Mouse (Mus musculus): Measurements from ENCODE around the gene Fzd2. TPM values are rescaled to one million over a fixed set of nuclear protein-coding genes. Genes with fewer than 3 reads are reported as not detected.
A peak's percentile ranks its signal among the peaks of the same experiment; 100 is the strongest.
"Not testable (repeated sequence)": the region's sequence is repeated elsewhere in the genome, so short reads cannot be mapped to it uniquely, and the experiment has no call there.

The Fzd2 gene
- polyA plus RNA-seq, 1 experiment = 1.1 TPM

DNA sequence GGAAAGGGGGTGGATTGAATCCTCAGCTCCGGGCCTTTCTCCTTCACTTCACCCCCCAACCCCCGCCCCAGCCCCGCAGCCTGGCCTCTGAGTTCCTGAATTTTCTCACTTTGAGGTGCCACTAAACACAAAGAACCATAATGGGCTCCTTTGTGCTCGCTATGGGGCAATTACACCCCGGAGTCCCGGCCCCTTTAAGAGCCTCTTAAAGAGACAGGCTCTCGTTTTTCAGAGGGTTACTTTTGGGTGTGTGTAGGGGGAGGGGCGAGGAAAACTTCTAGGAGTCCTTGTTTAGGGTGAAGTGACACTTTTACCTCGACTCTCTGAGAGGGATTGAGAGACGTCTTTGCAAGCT is 723 bp upstream of the Fzd2 start:
- peak overlapping the region; percentile 71; the same call in 1 of the 2 replicates for H3K4me3 ChIP-seq (ENCODE audit: control insufficient read depth, low read depth, low read length)
- peaks cover 5% of the 10 kb centered on the region; the same call in 1 of the 2 replicates for H3K27me3 ChIP-seq (ENCODE audit: control insufficient read depth, insufficient read depth, low read length)
- H3K4me1 ChIP-seq (ENCODE audit: control insufficient read depth, insufficient read depth, low read length) = peaks cover 27% of the 10 kb centered on the region
- no peak overlapping the region for H3K27ac ChIP-seq (ENCODE audit: control insufficient read depth, insufficient read depth, low read depth, low read length)
- no peak for TF ChIP-seq POLR2A (IDR thresholded peaks at IDR 0.05; ENCODE audit: control insufficient read depth, low read depth, low read length)
- no peak for TF ChIP-seq CTCF (IDR thresholded peaks at IDR 0.05; ENCODE audit: control insufficient read depth, insufficient read depth, insufficient replicate concordance, low read depth, low read length)
- H3K36me3 ChIP-seq (ENCODE audit: control insufficient read depth, insufficient read depth, low read length) = no peaks in the 10 kb centered on the region

DNA sequence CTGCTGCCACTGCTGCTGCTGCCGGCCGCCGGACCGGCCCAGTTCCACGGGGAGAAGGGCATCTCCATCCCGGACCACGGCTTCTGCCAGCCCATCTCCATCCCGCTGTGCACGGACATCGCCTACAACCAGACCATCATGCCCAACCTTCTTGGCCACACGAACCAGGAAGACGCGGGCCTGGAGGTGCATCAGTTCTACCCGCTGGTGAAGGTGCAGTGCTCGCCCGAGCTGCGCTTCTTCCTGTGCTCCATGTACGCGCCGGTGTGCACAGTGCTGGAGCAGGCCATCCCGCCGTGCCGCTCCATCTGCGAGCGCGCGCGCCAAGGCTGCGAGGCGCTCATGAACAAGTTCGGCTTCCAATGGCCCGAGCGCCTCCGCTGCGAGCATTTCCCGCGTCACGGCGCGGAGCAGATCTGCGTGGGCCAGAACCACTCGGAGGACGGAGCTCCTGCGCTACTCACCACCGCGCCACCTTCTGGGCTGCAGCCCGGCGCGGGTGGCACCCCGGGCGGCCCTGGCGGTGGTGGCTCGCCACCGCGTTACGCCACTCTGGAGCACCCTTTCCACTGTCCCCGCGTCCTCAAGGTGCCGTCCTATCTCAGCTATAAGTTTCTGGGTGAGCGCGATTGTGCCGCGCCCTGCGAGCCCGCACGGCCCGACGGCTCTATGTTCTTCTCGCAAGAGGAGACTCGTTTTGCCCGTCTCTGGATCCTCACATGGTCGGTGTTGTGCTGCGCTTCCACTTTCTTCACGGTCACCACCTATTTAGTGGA is 769 bp downstream of the Fzd2 start:
- H3K27me3 ChIP-seq (ENCODE audit: control insufficient read depth, insufficient read depth, low read length) = peaks cover 5% of the 10 kb centered on the region; the same call in 1 of the 2 replicates
- H3K27ac ChIP-seq (ENCODE audit: control insufficient read depth, insufficient read depth, low read depth, low read length) = no peak overlapping the region
- H3K4me1 ChIP-seq (ENCODE audit: control insufficient read depth, insufficient read depth, low read length) = peaks cover 25% of the 10 kb centered on the region
- no peaks in the 10 kb centered on the region for H3K36me3 ChIP-seq (ENCODE audit: control insufficient read depth, insufficient read depth, low read length)
- TF ChIP-seq CTCF (IDR thresholded peaks at IDR 0.05; ENCODE audit: control insufficient read depth, insufficient read depth, insufficient replicate concordance, low read depth, low read length) (no peak), POLR2A (IDR thresholded peaks at IDR 0.05; ENCODE audit: control insufficient read depth, low read depth, low read length) (no peak)
- peak overlapping the region; percentile 72 for H3K4me3 ChIP-seq (ENCODE audit: control insufficient read depth, low read depth, low read length)

DNA sequence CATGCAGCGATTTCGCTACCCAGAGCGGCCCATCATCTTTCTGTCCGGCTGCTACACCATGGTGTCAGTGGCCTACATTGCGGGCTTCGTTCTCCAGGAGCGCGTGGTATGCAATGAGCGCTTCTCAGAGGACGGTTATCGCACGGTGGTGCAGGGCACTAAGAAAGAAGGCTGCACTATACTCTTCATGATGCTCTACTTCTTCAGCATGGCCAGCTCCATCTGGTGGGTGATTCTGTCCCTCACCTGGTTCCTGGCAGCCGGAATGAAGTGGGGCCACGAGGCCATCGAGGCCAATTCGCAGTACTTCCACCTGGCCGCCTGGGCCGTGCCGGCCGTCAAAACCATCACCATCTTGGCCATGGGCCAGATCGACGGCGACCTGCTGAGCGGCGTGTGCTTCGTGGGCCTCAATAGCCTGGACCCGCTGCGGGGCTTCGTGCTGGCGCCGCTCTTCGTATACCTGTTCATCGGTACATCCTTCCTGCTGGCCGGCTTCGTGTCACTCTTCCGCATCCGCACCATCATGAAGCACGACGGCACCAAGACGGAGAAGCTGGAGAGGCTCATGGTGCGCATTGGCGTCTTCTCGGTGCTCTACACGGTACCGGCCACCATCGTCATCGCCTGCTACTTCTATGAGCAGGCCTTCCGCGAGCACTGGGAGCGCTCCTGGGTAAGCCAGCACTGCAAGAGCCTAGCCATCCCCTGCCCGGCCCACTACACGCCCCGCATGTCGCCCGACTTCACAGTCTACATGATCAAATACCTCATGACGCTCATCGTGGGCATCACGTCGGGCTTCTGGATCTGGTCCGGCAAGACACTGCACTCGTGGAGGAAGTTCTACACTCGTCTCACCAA is 1.6 kb downstream of the Fzd2 start:
- peaks cover 5% of the 10 kb centered on the region; the same call in 1 of the 2 replicates for H3K27me3 ChIP-seq (ENCODE audit: control insufficient read depth, insufficient read depth, low read length)
- H3K4me1 ChIP-seq (ENCODE audit: control insufficient read depth, insufficient read depth, low read length) = peaks cover 29% of the 10 kb centered on the region
- peak overlapping the region; percentile 72 for H3K4me3 ChIP-seq (ENCODE audit: control insufficient read depth, low read depth, low read length)
- H3K36me3 ChIP-seq (ENCODE audit: control insufficient read depth, insufficient read depth, low read length) = no peaks in the 10 kb centered on the region
- TF ChIP-seq CTCF (IDR thresholded peaks at IDR 0.05; ENCODE audit: control insufficient read depth, insufficient read depth, insufficient replicate concordance, low read depth, low read length) (no peak), POLR2A (IDR thresholded peaks at IDR 0.05; ENCODE audit: control insufficient read depth, low read depth, low read length) (no peak)
- H3K27ac ChIP-seq (ENCODE audit: control insufficient read depth, insufficient read depth, low read depth, low read length) = no peak overlapping the region

DNA sequence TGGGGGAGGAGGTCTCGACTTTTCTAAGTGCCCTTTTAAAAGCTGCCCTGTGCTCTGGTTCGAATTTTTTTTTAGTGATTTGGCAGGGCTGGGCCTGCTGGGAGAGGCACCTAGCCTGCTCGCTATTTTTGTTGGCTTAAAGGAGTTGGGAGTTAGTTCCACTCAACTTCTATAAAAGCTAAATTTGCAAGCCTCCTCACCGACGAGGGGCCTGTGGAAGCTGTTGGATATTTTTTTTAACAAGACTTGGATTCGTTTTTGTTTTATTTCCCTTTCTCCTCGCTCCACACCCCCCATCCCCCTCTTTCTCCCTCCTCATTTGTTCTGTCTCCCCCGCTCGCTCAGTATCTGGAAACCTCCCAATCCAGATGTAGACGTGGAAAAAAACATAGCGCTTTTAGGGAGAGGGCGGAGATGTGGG is 2.6 kb downstream of the Fzd2 start:
- no peak for TF ChIP-seq POLR2A (IDR thresholded peaks at IDR 0.05; ENCODE audit: control insufficient read depth, low read depth, low read length)
- TF ChIP-seq CTCF (IDR thresholded peaks at IDR 0.05; ENCODE audit: control insufficient read depth, insufficient read depth, insufficient replicate concordance, low read depth, low read length) = no peak
- Histone ChIP-seq H3K4me1 (ENCODE audit: control insufficient read depth, insufficient read depth, low read length) (peaks cover 38% of the 10 kb centered on the region), H3K4me3 (ENCODE audit: control insufficient read depth, low read depth, low read length) (no peak overlapping the region), H3K36me3 (ENCODE audit: control insufficient read depth, insufficient read depth, low read length) (no peaks in the 10 kb centered on the region), H3K27me3 (ENCODE audit: control insufficient read depth, insufficient read depth, low read length) (peaks cover 5% of the 10 kb centered on the region; the same call in 1 of the 2 replicates), H3K27ac (ENCODE audit: control insufficient read depth, insufficient read depth, low read depth, low read length) (no peak overlapping the region)

DNA sequence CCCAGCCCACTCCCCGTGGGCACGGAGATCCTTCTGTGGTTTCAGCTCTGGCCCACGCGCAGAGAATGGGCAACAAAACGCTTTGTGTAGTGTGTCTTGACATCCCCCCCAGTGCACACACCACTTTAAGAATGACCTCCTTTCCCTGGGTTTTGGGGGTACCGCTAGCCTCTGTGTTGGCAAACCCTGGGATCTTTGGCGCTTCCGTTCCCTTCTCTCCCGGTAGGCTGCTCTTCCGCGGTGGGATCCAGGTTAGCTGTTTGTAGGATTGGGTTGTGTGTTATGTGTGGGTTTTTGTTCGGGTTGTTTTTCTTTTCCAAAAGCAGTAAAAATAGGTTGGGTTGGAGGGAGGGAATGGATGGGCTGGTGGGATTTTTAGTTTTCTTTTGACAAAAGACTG is 3.0 kb downstream of the Fzd2 start:
- not testable (repeated sequence) for H3K36me3 ChIP-seq (ENCODE audit: control insufficient read depth, insufficient read depth, low read length); H3K27ac ChIP-seq (ENCODE audit: control insufficient read depth, insufficient read depth, low read depth, low read length); H3K27me3 ChIP-seq (ENCODE audit: control insufficient read depth, insufficient read depth, low read length)
- peak overlapping the region; percentile 20; the same call in 1 of the 2 replicates for H3K4me3 ChIP-seq (ENCODE audit: control insufficient read depth, low read depth, low read length)
- peaks cover 41% of the 10 kb centered on the region for H3K4me1 ChIP-seq (ENCODE audit: control insufficient read depth, insufficient read depth, low read length)

DNA sequence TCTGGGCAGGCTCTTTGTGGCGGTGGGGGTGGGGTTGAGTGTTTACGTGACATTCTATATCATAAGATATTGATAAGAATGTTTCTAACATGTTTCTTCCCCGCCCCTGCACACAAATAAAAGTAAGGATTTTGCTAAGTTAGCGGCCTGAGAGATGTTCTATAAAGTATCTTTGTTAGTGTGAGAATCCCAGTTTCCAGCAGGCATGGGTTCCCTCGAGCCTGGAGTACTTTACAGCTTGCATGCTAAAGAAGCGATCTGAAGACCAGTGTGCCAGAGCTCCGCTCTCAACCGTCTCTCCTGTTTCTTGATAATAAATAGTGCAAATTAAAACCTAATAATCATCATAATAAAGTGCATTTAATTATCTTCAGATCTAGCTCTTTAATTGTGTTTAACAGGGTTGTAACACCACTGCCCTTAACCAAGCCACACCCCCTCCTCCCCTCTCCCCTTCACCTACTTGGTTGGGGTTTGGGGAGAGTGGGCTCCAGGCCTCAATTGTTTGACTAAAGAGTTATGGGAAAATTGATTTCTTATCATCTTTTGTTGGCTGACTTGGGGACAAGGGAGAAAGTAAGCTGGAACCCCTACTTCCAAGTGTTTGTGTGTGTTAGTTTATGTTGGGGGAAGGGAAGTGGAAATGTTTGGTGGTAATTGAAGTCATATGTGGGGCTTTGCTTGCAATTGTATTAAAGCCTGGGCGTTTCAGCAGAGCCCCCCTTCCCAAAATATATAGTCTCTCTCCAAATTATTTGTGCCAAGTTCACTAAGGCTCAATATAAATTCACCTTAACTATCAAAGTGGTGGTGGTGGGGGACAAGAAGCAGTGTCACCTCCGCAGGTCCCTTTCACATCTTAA is 3.7 kb downstream of the Fzd2 start:
- Histone ChIP-seq H3K4me1 (ENCODE audit: control insufficient read depth, insufficient read depth, low read length) (peaks cover 39% of the 10 kb centered on the region), H3K4me3 (ENCODE audit: control insufficient read depth, low read depth, low read length) (no peak overlapping the region)

More for the DNA sequence above, 3.7 kb downstream of the Fzd2 start:
- peaks cover 5% of the 10 kb centered on the region; the same call in 1 of the 2 replicates for H3K27me3 ChIP-seq (ENCODE audit: control insufficient read depth, insufficient read depth, low read length)
- no peak overlapping the region for H3K27ac ChIP-seq (ENCODE audit: control insufficient read depth, insufficient read depth, low read depth, low read length)
- TF ChIP-seq CTCF (IDR thresholded peaks at IDR 0.05; ENCODE audit: control insufficient read depth, insufficient read depth, insufficient replicate concordance, low read depth, low read length) (no peak), POLR2A (IDR thresholded peaks at IDR 0.05; ENCODE audit: control insufficient read depth, low read depth, low read length) (no peak)
- no peaks in the 10 kb centered on the region for H3K36me3 ChIP-seq (ENCODE audit: control insufficient read depth, insufficient read depth, low read length)

Measured in testis, adult 2 months (tissue).